ENCODE assay signal across 18 mouse cellular contexts in the genomic region with DNA sequence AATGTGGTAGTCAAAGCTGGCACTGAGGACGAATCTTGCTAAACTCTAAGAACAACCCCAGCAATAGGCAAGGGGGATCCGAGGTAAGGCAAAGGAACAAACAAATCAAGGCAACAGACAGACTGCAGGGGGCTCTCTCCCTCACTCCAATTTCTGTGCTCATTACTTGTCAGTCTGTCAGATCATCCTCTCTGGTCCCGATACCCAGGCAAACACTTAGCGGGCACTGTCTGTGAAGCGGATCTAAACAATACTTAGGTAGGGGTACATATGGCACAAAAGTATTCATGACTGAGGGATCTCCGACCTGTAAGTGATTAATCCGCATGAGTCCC. TPM values are rescaled to one million over a fixed set of nuclear protein-coding genes. Genes with fewer than 3 reads are reported as not detected.
DNase-seq lines count a peak whose midpoint lies in the region; ATAC-seq and TF ChIP-seq lines count a peak whose summit lies in the region.
"Had no signal": no experiment of that assay in that cellular context is flagged by ENCODE, and none has a peak within 500 bp of the region (broad histone marks: within the 10 kb centered on the region; RNA-seq: fewer than 3 reads in every experiment).

No protein-coding gene starts in this region.

- H3K9me3 ChIP-seq in forebrain, postnatal 0 days (ENCODE audit: low read length), result no peaks in the 10 kb centered on the region
- no peaks in the 10 kb centered on the region for H3K9me3 ChIP-seq in forebrain, embryonic 10.5 days
- H3K9me3 ChIP-seq in kidney, postnatal 0 days (replicated peaks; ENCODE audit: low read length), result no peaks in the 10 kb centered on the region
- no peaks in the 10 kb centered on the region for H3K9me3 ChIP-seq in neural tube, embryonic 13.5 days
- H3K9me3 ChIP-seq in neural tube, embryonic 15.5 days (replicated peaks), result no peaks in the 10 kb centered on the region
- no peaks in the 10 kb centered on the region for H3K9me3 ChIP-seq in stomach, postnatal 0 days (ENCODE audit: control insufficient read depth, low read length)
- H3K9me3 ChIP-seq: hindbrain, embryonic 15.5 days; limb, embryonic 15.5 days had no signal

- H3K4me1 ChIP-seq in forebrain, postnatal 0 days (ENCODE audit: insufficient read depth), result peaks cover 8% of the 10 kb centered on the region; the same call in 1 of the 2 replicates
- peaks cover 52% of the 10 kb centered on the region for H3K4me1 ChIP-seq in forebrain, embryonic 10.5 days
- H3K4me1 ChIP-seq in kidney, postnatal 0 days (replicated peaks; ENCODE audit: insufficient read depth, low read length), result no peaks in the 10 kb centered on the region
- peaks cover 73% of the 10 kb centered on the region for H3K4me1 ChIP-seq in neural tube, embryonic 13.5 days (replicated peaks)
- H3K4me1 ChIP-seq in neural tube, embryonic 15.5 days, result peaks cover 31% of the 10 kb centered on the region
- H3K4me1 ChIP-seq in stomach, postnatal 0 days (replicated peaks; ENCODE audit: control insufficient read depth, insufficient read depth), result no peaks in the 10 kb centered on the region
- H3K4me1 ChIP-seq: limb, embryonic 15.5 days had no signal

- no peak for ATAC-seq in forebrain, postnatal 0 days
- no peak for ATAC-seq in kidney, postnatal 0 days (replicated peaks; ENCODE audit: low FRiP score, low read depth)
- ATAC-seq in neural tube, embryonic 13.5 days (ENCODE audit: low read depth), result no peak
- no peak for ATAC-seq in neural tube, embryonic 15.5 days (ENCODE audit: low FRiP score)
- no peak for ATAC-seq in stomach, postnatal 0 days (ENCODE audit: low FRiP score, low TSS enrichment)

- peaks cover 42% of the 10 kb centered on the region for H3K36me3 ChIP-seq in forebrain, postnatal 0 days (ENCODE audit: insufficient read depth)
- H3K36me3 ChIP-seq in forebrain, embryonic 10.5 days (replicated peaks), result peaks cover 85% of the 10 kb centered on the region
- peaks cover 35% of the 10 kb centered on the region for H3K36me3 ChIP-seq in kidney, postnatal 0 days (ENCODE audit: insufficient read depth, low read length)
- H3K36me3 ChIP-seq in neural tube, embryonic 13.5 days, result peaks cover 53% of the 10 kb centered on the region
- H3K36me3 ChIP-seq in neural tube, embryonic 15.5 days, result peaks cover 37% of the 10 kb centered on the region
- H3K36me3 ChIP-seq in stomach, postnatal 0 days (ENCODE audit: control insufficient read depth, insufficient read depth, low read length), result peaks cover 19% of the 10 kb centered on the region

- H3K27ac ChIP-seq in forebrain, postnatal 0 days (ENCODE audit: low read depth, low read length), result no peak overlapping the region
- H3K27ac ChIP-seq in forebrain, embryonic 10.5 days, result no peak overlapping the region
- no peak overlapping the region for H3K27ac ChIP-seq in kidney, postnatal 0 days
- peak overlapping the region; percentile 94 for H3K27ac ChIP-seq in neural tube, embryonic 13.5 days (replicated peaks)
- H3K27ac ChIP-seq in neural tube, embryonic 15.5 days (replicated peaks), result no peak overlapping the region
- no peak overlapping the region for H3K27ac ChIP-seq in stomach, postnatal 0 days (replicated peaks)
- H3K27ac ChIP-seq: limb, embryonic 15.5 days had no signal

- 61% methylated on average over 7 of the region's 7 CpGs for WGBS in forebrain, postnatal 0 days
- WGBS in forebrain, embryonic 10.5 days, result 83% methylated on average over 7 of the region's 7 CpGs
- 82% methylated on average over 7 of the region's 7 CpGs for WGBS in kidney, postnatal 0 days
- WGBS in neural tube, embryonic 13.5 days, result 54% methylated on average over 7 of the region's 7 CpGs
- WGBS in neural tube, embryonic 15.5 days, result 44% methylated on average over 7 of the region's 7 CpGs
- WGBS in stomach, postnatal 0 days, result 85% methylated on average over 7 of the region's 7 CpGs

- H3K27me3 ChIP-seq in forebrain, postnatal 0 days (ENCODE audit: insufficient read depth, low read length), result no peaks in the 10 kb centered on the region
- no peaks in the 10 kb centered on the region for H3K27me3 ChIP-seq in forebrain, embryonic 10.5 days (ENCODE audit: poor library complexity, severe bottlenecking)
- H3K27me3 ChIP-seq in kidney, postnatal 0 days (ENCODE audit: insufficient read depth, low read length), result no peaks in the 10 kb centered on the region
- H3K27me3 ChIP-seq in neural tube, embryonic 13.5 days, result no peaks in the 10 kb centered on the region
- no peaks in the 10 kb centered on the region for H3K27me3 ChIP-seq in neural tube, embryonic 15.5 days (replicated peaks)
- no peaks in the 10 kb centered on the region for H3K27me3 ChIP-seq in stomach, postnatal 0 days (ENCODE audit: control insufficient read depth, insufficient read depth, low read length)
- H3K27me3 ChIP-seq: hindbrain, embryonic 15.5 days; limb, embryonic 15.5 days had no signal

- no peak for TF ChIP-seq EP300 in stomach, postnatal 0 days (optimal IDR thresholded peaks at IDR 0.05)

- DNase-seq in forebrain, postnatal 0 days, result no peak
- no peak for DNase-seq in forebrain, embryonic 10.5 days (ENCODE audit: extremely low spot score, low spot score)
- DNase-seq in kidney, postnatal 0 days (ENCODE audit: low spot score), result no peak
- no peak for DNase-seq in kidney, adult 11 months
- no peak for DNase-seq in stomach, postnatal 0 days (ENCODE audit: low spot score)
- DNase-seq in gastrocnemius, adult 8-10 months (ENCODE audit: low spot score in 2 of 2), result no peak
- DNase-seq: adrenal gland, adult 8-10 months; cerebellum, adult 11-12 months; cerebellum, postnatal 25 days; gastrocnemius, postnatal 14 days; kidney, adult 8-10 months; kidney, postnatal 4 days; spleen, adult 18-20 months; thymus, adult 2 months had no signal

- peak; percentile 40 for TF ChIP-seq CTCF in forebrain, postnatal 0 days (IDR thresholded peaks at IDR 0.05; ENCODE audit: low read depth)
- peak; percentile 32; the same call in 1 of the 2 replicates for TF ChIP-seq CTCF in kidney, postnatal 0 days (IDR thresholded peaks at IDR 0.05; ENCODE audit: low read depth)
- peak; percentile 37 for TF ChIP-seq CTCF in stomach, postnatal 0 days (IDR thresholded peaks at IDR 0.05; ENCODE audit: low read depth)

- H3K4me3 ChIP-seq in forebrain, postnatal 0 days (ENCODE audit: low read depth, low read length), result no peak overlapping the region
- H3K4me3 ChIP-seq in forebrain, embryonic 10.5 days, result no peak overlapping the region
- no peak overlapping the region for H3K4me3 ChIP-seq in kidney, postnatal 0 days (replicated peaks; ENCODE audit: low read depth, low read length)
- H3K4me3 ChIP-seq in neural tube, embryonic 13.5 days, result no peak overlapping the region
- H3K4me3 ChIP-seq in neural tube, embryonic 15.5 days (replicated peaks), result no peak overlapping the region
- no peak overlapping the region for H3K4me3 ChIP-seq in stomach, postnatal 0 days (ENCODE audit: low read depth, low read length)
- H3K4me3 ChIP-seq: hindbrain, embryonic 15.5 days; limb, embryonic 15.5 days had no signal

- no peak overlapping the region for H3K9ac ChIP-seq in forebrain, postnatal 0 days
- no peak overlapping the region for H3K9ac ChIP-seq in kidney, postnatal 0 days (ENCODE audit: low read depth, low read length)
- 0 out of 2 replicates have a peak overlapping the region, but pooled peaks have one; percentile 43 for H3K9ac ChIP-seq in neural tube, embryonic 13.5 days
- H3K9ac ChIP-seq in neural tube, embryonic 15.5 days (replicated peaks), result no peak overlapping the region
- H3K9ac ChIP-seq in stomach, postnatal 0 days (ENCODE audit: low read length), result no peak overlapping the region
- H3K9ac ChIP-seq: hindbrain, embryonic 15.5 days; limb, embryonic 15.5 days had no signal

- H3K4me2 ChIP-seq in forebrain, postnatal 0 days (ENCODE audit: low read depth), result no peak overlapping the region
- no peak overlapping the region for H3K4me2 ChIP-seq in kidney, postnatal 0 days (ENCODE audit: low read length)
- H3K4me2 ChIP-seq in neural tube, embryonic 13.5 days, result no peak overlapping the region
- H3K4me2 ChIP-seq in neural tube, embryonic 15.5 days, result no peak overlapping the region
- H3K4me2 ChIP-seq in stomach, postnatal 0 days (replicated peaks; ENCODE audit: low read depth), result no peak overlapping the region
- H3K4me2 ChIP-seq: hindbrain, embryonic 15.5 days; limb, embryonic 15.5 days had no signal

RNA-seq across cellular contexts. Expression of gene Sars, which starts 8.7 kb away (rescaled TPM):
- total RNA-seq in forebrain, postnatal 0 days (2014; rRNA removed), result 196 and 202 TPM in 2 replicates
- polyA plus RNA-seq in forebrain, postnatal 0 days (2015; fragmentation: Nextera tagmentation; extraction: Ambion mirVana), result 220 and 223 TPM in 2 replicates
- polyA plus RNA-seq in forebrain, embryonic 10.5 days (2016; fragmentation: Nextera tagmentation; extraction: Ambion mirVana), result 160 and 167 TPM in 2 replicates
- polyA plus RNA-seq in kidney, postnatal 0 days (2015; fragmentation: Nextera tagmentation; extraction: Ambion mirVana), result 118 and 135 TPM in 2 replicates
- polyA plus RNA-seq in neural tube, embryonic 13.5 days (2015; fragmentation: Nextera tagmentation; extraction: Ambion mirVana), result 210 and 223 TPM in 2 replicates
- polyA plus RNA-seq in neural tube, embryonic 15.5 days (2015; fragmentation: Nextera tagmentation; extraction: Ambion mirVana), result 206 and 219 TPM in 2 replicates
- polyA plus RNA-seq in stomach, postnatal 0 days (2015; fragmentation: Nextera tagmentation; extraction: Ambion mirVana), result 99.5 and 102 TPM in 2 replicates
- total RNA-seq in gastrocnemius, adult 8-10 months (2022), result 100 to 1,000 TPM; 106 to 124 (median 111) TPM

RNA-seq across cellular contexts. Expression of gene Celsr2, which starts 21.0 kb away (rescaled TPM):
- total RNA-seq in forebrain, postnatal 0 days (2014; rRNA removed), result 39.0 and 51.4 TPM in 2 replicates
- polyA plus RNA-seq in forebrain, postnatal 0 days (2015; fragmentation: Nextera tagmentation; extraction: Ambion mirVana), result 14.4 and 24.5 TPM in 2 replicates
- 32.1 and 35.1 TPM in 2 replicates for polyA plus RNA-seq in forebrain, embryonic 10.5 days (2016; fragmentation: Nextera tagmentation; extraction: Ambion mirVana)
- polyA plus RNA-seq in kidney, postnatal 0 days (2015; fragmentation: Nextera tagmentation; extraction: Ambion mirVana), result 15.1 and 16.9 TPM in 2 replicates
- 37.6 and 44.1 TPM in 2 replicates for polyA plus RNA-seq in neural tube, embryonic 13.5 days (2015; fragmentation: Nextera tagmentation; extraction: Ambion mirVana)
- polyA plus RNA-seq in neural tube, embryonic 15.5 days (2015; fragmentation: Nextera tagmentation; extraction: Ambion mirVana), result 34.4 and 35.0 TPM in 2 replicates
- polyA plus RNA-seq in stomach, postnatal 0 days (2015; fragmentation: Nextera tagmentation; extraction: Ambion mirVana), result 7.5 and 9.7 TPM in 2 replicates
- 10 to 100 TPM in 2 of 4 experiments, 1 to 10 TPM in 2; 8.9 to 12.5 (median 9.6) TPM for total RNA-seq in gastrocnemius, adult 8-10 months (2022)

RNA-seq across cellular contexts. Expression of gene Psrc1, which starts 52.7 kb away (rescaled TPM):
- 9.5 and 10.5 TPM in 2 replicates for total RNA-seq in forebrain, postnatal 0 days (2014; rRNA removed)
- polyA plus RNA-seq in forebrain, postnatal 0 days (2015; fragmentation: Nextera tagmentation; extraction: Ambion mirVana), result 6.5 and 7.0 TPM in 2 replicates
- 115 and 117 TPM in 2 replicates for polyA plus RNA-seq in forebrain, embryonic 10.5 days (2016; fragmentation: Nextera tagmentation; extraction: Ambion mirVana)
- 19.0 and 20.4 TPM in 2 replicates for polyA plus RNA-seq in kidney, postnatal 0 days (2015; fragmentation: Nextera tagmentation; extraction: Ambion mirVana)
- polyA plus RNA-seq in neural tube, embryonic 13.5 days (2015; fragmentation: Nextera tagmentation; extraction: Ambion mirVana), result 10.9 and 11.9 TPM in 2 replicates
- 5.5 and 12.4 TPM in 2 replicates for polyA plus RNA-seq in neural tube, embryonic 15.5 days (2015; fragmentation: Nextera tagmentation; extraction: Ambion mirVana)
- 7.7 and 8.3 TPM in 2 replicates for polyA plus RNA-seq in stomach, postnatal 0 days (2015; fragmentation: Nextera tagmentation; extraction: Ambion mirVana)
- not detected for total RNA-seq in gastrocnemius, adult 8-10 months (2022)
